Mouse (Mus musculus) thymus, adult 2 months (tissue): ENCODE data around the gene Zfp593.

Experiments
- CTCF ChIP-seq: fragments of 200-500 bp; IDR thresholded peaks from 2 replicates; pipeline ENCODE4 v1.5.1; 2012; ENCODE audit warnings: mild to moderate bottlenecking, control low read depth, low read length, moderate library complexity, borderline replicate concordance; ENCODE audit not compliant: control insufficient read depth, poor library complexity, insufficient read depth; ENCODE audit errors: extremely low read depth
- POLR2A ChIP-seq: fragments of 200-500 bp; IDR thresholded peaks from 2 replicates; pipeline ENCODE4 v1.6.1; 2012; ENCODE audit warnings: mild to moderate bottlenecking, low read length, control low read depth, moderate library complexity; ENCODE audit not compliant: control insufficient read depth, poor library complexity, insufficient read depth; ENCODE audit errors: extremely low read depth

GRCm38 (mm10) chr4:134243516-134244250 is 1.7 kb downstream of the Zfp593 start, which contains the start of gene E130218I03Rik:
- no peak for TF ChIP-seq CTCF
- no peak for TF ChIP-seq POLR2A
